Mouse (Mus musculus) layer of hippocampus, postnatal 36 days (tissue): ENCODE measurements around the gene Mecom. TPM values are rescaled to one million over a fixed set of nuclear protein-coding genes. Genes with fewer than 3 reads are reported as not detected.
"Not testable (repeated sequence)": the region's sequence is repeated elsewhere in the genome, so short reads cannot be mapped to it uniquely, and the experiment has no call there.

ENCODE experiments used
- DNase-seq, 2 experiments: peaks; one replicate each; pipeline ENCODE4 v3.0.0; 2022
- total RNA-seq, 2 experiments: library from RNA; stranded (reverse); gene quantifications; 2 replicates each; pipeline ENCODE4 v1.2.3; 2021

Gene Mecom
- total RNA-seq, 2 experiments from 2014 or later: 3.2 to 4.3 TPM

DNA sequence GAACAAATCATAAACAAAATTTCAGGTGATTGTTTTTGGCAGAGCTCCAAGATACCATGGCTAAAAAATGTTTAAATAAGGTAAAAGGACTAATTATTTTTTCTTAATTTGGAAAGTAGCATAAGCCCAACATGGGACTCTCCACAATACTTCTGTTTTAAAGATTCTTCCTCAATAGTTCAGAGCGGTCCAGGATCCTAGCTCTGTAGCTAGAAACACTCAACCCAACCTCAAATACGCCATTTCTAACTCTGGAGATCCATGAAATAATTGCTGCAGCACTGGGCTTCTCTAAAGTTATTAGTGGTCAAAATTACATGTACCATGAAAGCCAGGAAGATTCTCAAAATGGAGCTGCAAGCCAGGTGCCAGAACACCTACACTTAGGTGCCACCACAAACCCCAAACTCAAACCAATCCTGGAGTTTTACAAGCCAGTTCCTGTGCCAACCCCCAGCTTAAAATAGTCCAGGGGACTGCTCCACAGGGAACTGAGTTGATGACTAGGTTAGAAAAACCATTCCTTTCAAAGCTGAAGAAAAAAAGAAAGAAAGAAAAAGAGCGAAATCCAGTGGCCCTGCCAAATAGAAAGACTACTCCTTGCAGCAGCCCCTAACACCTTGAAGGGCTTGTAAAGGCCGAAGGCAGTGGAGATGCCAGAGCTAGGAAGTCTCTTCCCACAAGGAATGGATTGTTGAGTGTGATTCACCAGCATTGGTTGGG, 102.4 kb downstream of the Mecom start:
- DNase-seq: no peak

DNA sequence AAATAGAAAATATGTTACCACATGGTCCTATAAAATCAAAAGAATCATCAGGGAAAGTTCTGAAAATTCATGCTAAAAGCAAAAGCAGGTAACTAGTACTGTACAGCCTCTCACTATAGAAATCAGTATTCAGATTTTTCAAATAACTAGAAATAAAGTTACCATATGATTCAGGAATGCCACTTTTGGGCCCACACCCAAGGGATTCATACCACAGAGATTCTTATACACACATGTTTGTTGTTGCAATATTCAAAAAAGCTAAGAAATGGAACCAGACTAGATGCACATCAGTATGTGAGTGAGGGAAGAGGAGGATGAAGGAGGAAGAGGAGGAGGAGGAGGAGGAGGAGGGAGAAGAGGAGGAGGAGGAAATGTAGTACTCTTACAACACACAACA, 106.2 kb downstream of the Mecom start:
- no peak for DNase-seq

DNA sequence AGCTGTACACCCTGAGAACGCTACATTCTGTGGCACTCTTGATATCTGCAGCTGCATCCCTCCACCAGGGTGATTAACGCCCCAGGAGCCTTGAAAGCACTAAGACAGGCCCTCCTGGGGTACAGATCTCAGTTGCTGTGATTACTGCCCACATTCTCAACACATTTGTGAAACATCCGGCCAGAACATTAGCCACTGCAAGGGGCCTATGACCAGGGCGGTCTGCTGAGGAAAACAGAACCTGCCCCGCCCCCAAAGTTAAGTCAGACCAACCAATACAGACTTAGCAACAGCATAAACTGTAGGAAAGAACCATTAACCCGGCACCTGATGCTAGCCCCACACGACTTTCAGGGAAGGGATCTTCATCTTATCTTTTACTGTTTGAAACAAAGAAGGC, 109.8 kb downstream of the Mecom start:
- no peak for DNase-seq

DNA sequence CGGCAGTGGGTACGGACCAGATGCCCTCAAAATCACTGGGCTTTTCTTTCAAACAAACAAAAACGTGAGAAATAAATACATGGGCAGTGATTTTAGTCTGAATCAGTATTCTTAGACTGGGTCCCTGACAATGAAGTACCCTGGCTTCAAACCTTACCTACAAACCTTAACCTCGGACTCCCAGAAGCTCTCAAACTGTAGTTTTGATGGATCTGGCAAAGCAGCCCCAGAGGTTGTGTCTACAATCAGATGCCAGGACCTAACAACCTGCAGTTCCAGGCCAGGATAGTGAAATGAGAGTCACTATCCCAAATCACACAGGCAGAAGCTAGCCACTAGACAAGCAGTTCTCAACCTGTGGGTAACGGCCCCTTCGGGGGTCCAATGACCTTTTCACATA, 111.2 kb downstream of the Mecom start:
- no peak for DNase-seq

DNA sequence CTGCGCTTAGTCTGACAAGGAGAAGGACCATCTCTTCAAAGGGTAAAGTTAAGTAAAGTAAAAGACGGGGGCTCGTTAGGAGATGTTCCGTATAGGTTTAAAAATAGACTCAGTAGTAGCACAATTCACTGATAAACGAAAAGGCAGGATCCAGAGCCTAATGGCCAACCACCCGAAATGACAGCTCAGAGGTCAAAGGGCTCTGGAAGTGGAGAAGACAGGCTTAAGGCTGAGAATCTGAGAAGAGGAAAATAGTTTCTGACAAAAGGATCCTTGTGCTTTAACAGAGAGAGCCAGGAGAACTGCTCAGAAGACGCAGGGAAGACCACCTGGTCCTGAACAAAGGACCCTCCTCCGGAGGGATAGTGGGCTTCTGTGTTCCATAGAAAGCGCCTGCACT, 111.7 kb downstream of the Mecom start:
- no peak for DNase-seq

DNA sequence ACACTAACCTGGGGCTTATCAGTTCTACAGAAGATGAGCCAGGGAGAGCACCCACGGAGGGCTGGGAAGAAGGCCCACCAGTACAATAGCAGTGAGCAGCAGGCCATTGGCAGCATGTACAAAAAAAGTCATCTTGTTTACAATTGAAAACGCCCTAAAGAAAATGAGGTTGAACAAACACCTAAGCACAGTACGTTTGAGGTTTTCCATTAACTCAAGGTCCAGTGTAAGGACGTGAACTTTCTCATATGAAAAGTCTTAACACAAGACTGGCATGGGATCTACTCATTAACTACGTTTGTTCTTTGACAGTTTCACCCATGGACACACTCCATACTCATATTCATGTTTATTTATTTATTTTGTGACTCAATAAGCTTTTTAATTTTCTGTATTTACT, 118.9 kb downstream of the Mecom start:
- no peak for DNase-seq

DNA sequence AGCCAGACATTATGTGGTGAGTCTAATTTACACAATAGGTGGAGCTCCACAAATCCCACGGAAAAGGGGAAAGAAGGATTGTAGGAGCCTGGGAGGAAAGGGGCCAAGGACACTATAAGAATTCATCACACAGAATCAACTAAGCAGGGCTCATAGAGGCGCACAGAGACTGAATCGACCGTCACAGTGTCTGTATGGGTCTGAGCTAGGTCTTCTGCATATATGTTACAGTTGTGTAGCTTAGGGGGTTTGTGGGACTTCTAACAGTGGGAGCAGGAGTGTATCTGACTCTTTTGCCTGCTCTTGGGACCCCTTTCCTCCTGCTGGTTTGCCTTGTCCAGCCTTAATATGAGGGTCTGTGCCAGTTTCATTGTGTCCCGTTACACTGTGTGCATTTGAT, 123.8 kb downstream of the Mecom start:
- DNase-seq: no peak

DNA sequence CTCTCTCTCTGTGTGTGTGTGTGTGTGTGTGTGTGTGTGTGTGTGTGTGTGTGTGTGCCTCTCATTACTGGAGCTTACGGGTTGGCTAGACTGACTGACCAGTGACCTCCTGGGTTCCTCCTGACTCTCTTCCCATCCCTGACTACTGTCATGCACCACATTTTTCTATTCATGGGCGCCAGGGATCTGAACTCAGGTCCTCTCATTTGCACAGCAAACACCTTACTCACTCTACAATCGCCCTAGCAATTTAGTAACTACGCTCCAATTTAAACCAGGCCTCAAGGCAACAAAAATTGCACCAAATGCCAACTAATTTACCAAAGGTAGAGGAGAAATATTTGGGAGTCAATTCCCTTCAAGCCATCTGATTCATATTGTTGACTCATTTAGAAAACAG, 125.9 kb downstream of the Mecom start:
- DNase-seq: not testable (repeated sequence)

DNA sequence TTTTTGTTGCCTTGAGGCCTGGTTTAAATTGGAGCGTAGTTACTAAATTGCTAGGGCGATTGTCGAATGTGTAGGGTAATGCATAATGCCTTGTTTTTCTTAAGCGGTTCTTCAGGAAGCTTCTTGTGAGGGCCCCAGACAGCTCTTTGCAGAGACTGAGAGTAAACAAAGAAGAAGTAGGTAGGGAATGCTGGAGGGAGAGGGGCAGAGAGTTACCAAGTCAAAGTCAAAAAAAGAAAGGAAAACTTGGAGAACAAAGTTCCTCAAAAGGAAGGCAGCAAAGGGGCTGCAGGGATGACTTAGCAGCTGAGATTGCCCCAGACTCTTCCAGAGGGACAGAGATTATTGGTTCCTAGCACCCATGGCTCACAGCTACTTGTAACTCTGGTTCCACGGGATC, 126.9 kb downstream of the Mecom start:
- DNase-seq: no peak

DNA sequence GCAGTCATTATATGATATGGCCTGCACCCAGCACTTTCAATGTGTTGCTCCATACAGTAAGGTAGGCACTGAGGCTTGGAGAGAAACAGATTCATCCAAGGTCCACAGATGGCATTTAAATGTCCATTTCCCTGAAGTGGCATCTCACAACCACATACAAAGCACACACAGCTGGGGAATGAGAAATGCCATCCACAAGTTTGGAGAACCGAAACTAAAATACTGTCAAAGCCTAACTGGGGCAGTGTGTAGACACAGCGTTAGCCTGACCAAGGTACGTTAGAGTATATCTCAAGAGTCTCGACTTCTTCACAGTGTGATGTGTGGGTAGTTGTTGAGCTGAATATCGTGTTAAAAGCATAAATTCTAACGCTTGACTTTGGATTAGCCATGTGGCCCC, 133.6 kb downstream of the Mecom start:
- no peak for DNase-seq

DNA sequence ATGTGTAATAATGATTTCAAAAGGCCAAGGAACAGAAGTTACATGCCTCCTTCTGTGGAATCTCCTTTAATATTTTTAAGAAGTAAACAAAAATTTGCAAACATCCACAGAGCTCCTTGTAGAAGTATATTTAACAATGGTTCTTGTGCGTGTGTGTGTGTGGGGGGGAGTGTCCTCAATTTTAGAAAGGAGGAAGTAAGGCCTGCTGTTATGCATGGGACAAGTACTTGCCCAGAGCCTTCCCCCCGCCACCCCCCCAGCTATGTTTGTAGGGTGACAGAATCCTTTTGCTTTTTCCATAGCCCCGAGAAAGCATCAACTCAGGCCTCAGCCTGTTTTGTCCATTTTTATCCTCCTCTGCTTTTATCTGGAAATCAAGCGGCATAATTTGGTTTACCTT, 137.0 kb downstream of the Mecom start:
- no peak for DNase-seq

DNA sequence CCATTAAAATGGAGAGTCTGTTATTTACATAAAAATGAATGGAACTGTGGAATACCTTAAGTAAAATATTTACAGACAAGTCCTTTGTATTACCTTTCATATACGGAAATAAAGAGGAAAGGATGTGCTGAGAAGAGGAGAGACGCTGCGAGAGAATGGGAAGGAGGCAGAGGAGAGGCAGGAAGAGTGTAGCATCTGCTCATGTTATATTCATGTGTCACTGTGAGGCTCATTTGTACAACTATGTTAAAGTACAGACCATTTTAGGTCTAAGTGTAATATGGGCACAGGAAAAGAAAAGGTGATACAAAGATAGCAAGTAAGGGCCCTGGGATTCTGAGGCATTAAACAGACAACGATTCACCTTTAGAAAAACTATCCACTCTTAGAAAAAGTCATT, 143.0 kb downstream of the Mecom start:
- no peak for DNase-seq

DNA sequence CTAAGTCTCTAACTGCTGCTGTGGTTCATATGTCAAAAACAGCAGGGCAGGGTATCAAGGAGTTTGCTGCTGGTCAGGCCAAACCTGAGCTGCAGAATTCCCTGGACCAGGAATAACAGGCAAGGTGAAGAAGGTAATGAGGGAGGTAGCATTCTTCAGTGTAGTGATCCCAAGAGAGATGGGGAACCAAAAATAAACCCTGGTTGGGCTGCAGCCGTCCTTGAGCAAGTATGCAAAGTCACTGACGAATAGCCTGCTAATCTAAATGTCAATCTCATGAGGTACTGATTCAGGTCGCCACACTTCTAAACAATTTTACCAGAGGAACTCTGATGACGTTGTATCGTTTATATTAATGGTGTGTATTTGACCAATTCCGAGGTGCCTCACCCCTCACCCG, 148.9 kb downstream of the Mecom start:
- DNase-seq: no peak

DNA sequence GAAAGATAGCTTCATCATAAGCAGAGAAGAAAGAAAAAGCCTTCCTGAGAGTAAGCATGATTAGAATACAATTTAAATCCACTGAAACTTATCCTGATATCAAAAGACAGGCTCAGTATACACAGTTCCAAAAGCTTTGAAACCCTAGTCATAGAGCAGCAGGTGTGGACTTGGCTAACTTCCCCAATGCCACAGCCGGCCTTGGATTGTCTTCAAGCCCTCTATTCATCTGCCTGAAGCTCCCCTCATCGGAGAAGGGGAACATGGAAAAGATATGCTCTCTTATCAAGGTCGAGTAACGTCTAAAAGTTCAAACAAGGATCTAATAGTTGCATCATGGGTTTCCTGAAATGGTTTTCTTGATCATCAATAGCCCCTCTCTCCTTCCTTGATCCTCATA, 152.9 kb downstream of the Mecom start:
- DNase-seq: no peak

DNA sequence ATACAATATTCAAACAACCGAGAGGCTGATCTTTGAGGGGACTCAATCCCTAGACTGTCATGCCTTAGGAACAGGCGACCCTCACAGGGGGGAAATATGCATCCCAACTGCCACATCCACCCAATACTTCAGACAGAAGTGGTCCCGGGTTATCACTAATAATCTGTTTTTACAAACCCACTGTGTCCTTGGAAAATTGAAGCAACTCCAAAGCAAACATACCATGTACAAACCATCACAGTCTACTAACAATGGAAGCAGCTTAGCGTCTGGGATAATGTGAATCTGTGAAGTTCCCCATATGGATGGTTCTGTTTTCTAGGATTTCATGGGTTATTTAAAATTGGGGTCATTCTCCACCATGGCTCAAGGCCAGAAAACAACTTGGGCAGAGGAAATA, 155.1 kb downstream of the Mecom start:
- DNase-seq: no peak

DNA sequence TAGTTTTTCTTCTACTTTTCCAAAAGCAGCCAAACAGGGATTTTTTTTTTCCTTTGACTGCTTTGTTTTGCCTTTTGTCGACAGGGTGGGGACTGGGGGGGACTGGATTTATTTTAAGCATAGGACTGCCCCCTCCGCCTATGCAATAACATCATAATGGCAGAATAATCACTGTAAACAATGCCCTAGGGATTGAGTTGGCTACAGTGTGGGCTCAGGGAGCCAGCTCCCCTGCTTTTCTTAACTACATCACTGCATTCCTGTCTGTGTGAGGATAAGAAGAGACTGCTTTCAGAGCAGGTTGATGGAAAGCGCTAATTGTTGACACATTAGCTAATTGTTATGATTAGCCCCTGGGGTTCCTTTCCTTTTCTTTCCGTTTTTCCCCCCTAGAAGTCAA, 155.6 kb downstream of the Mecom start:
- DNase-seq: no peak

DNA sequence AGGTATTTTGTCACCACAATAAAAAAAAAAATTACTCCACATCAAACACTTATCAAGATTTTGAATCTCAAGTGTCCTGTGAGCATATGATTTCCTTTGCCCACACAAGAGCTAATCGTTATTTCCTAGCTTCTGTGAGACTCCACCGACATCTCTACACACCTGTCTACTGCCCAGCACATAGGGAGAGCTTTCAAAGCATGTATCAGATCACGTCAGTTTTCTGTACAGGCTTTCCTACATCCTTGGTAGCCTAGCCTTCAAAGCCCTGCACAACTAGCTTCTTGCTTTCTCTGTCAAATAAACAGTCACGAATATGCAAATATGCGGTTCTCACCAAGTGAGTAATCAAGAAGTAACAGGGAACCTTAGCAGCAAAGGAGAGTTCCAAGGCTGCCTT, 157.5 kb downstream of the Mecom start:
- no peak for DNase-seq

DNA sequence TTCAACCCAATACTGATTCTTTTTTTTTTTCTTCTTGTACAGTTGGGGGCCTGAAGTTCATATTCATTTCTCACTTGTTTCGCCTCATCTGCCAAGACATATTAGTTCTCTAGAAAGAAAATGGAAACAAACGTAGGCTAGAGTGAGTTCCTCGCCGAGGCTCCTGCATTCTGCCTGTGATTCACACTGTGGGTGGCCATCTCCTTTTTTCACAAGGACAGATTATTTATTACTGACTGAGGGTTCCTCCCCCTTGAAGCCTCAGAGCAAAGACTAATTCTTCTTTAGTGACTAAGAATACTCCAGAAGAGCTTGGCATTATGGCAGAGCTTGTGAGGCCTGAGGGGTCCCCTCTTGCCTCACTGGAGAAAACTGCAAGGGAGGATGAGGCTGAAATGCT, 167.5 kb downstream of the Mecom start:
- DNase-seq: no peak

DNA sequence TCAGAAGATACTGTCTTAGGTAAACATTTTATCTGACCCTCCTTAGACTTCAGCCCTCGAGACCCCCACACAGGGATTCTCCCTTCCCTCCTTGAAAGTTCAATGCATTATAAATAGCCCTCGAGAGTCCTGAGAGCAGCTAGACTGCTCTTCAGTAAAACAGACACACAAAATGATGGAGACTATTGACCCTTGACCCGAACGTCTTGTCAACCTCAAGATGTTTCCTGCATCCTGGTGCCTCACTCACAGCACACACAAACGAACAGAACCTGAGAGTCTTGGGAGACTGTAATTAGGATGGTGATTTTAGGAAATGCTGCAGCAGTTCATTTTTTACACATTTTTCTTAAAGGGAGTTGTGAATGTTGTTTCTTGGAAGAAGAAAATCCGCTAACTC, 168.5 kb downstream of the Mecom start:
- DNase-seq: no peak

DNA sequence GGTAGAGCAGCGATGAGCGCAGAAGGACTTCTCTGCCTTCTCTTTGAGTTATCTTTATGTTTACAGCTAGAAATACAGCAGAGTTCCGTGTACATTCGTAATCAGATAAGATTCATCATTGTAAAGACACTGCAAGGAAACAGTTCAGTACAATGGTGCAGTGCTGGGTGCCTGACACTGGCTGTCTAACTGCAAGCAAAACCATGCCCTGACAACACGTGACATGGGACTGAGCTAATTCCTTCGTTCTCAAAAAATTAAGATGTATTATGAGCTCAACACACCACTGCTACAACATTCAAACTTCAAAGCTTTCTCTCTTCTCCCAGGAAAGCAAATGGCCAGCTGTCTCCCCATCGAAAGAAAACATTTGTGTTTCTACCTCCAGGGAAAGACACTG, 176.3 kb downstream of the Mecom start:
- DNase-seq: no peak

DNA sequence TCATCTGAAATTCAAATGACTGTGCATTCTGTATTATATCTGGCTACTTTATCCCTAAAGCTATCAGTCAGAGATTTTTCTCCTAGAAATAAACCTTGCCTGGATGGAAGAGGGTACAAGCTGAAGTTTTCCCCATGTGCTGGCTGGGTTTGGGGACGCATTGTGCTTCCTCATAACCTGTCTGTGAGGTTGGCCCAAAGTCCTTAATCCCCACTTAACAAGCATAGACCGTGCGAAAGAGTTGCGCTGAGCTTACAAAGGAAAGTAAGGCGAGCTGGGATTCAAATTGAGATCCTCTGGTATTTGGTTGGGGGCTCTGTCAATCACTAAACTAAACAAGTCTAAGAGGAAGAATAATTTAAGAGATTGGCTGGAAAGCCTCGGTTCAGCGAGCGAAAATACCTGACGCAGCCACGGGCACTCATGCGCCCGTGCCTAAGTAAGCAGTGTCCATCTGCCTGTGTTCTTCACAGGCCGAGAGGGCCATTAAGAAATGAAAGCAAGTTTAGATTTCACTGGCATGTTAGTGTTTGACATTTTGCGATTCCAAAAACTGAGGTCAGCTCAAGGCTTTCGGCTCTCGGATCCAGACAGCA, 176.8 kb downstream of the Mecom start:
- DNase-seq: no peak

DNA sequence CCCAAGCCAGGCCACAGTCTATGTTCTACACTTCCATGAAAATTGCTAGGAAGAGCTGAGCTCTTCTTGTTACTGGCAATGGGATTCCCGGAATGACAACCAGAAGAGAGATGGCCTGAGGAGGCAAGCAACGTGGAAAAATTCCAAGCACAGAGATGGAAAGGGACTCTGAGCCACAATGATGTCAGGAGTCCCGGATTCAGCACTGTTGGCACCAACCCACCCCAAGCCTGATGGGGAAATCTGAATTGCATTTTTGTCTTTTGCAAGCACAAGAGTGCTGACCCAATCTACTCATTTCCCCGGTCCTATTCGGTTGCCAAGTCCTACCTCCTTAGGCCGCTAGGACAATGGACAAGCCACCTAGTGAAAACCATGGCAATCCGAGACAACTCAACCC, 181.2 kb downstream of the Mecom start:
- DNase-seq: no peak

DNA sequence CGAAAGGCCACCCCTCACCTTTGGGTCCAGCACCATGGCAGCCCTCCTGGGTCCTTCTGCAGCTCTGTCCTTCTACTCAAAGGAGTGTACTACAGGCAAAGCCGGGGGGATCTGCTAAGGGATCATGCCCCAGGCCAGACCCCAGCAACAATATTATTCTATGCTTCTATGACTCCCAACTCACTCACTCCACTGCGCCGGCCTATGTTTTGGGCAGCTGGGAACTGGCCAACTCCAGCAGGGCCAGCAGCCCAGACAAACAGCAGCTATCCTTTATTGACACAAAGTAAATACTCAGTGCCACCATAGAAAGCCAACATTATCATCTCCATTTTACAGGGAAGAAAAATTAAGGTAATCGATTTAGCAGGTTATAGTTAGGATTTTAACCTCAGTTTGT, 186.6 kb downstream of the Mecom start:
- no peak for DNase-seq

DNA sequence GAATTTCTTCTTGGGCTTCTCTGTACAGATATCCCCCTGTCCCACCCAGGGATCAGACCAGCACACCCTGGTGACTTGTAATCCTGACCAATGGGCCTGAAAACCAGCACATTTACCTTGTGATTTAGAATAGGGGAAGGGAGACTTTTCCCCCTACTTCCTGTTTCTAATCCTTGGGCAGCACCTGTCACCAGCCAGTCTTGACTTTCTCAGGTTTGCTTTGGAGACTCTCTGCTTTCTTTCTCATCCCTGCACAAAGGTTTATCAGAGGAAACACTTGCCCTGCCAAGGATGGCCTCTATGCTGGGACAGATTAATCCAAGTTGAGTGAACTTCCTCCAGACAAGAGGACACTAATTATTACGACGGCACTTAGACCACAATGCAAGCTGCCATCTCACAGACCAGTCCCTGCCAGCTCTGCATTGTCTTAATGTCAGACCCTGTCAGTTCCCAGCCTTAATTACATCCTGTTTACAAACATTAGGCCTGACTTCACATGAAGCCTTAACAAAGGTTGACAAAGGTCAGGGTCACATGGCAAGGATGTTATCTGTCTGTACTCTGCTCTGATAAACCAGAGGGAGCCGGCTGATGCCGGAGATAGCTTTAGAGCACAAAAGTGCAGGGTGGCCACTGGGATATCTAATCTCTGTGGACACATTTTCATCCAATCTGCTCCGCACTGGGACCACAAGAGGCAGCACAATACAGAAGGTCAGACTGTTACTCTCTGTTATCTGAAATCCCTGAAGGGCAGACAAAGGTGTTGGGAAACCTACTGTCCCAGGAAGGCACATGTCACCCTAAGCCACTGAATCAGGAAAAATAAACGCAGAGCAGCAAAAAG, 193.7 kb downstream of the Mecom start:
- no peak for DNase-seq
